Mouse (Mus musculus) gastrocnemius, adult 8-10 months (tissue): ENCODE measurements at regions not wholly inside any gene's neighbourhood (a gene's known extent, or its start where the extent isn't known, plus 50 kb on each side); places are given as distances from the start of the nearest gene placed in this dataset.

Experiments used
- DNase-seq, 2 experiments: peaks; one replicate each; pipeline ENCODE4 v3.0.0; 2022; ENCODE audit warnings: low spot score in 2 of 2

DNA sequence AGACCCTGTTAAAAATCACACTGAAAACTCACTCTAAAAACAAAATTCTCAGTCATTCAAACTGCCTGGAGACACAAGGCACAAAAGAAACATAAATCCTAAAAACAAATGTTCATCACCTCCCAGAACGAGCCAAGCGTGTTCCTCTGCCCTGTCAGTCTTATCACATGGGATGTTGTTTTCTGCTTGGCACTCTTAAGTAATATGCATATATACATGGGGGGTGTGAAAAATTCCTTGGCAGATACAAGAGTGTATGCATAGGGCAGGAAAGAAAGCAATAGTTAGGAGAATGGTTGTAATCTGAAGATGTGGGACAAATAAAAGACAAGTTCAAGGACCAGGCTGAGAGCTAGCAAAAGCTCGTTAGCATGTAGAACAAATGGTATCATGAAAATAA lies 179.4 kb downstream of the Qdpr start:
- DNase-seq, result no peak

GRCm38 (mm10) chr5:45269391-45269790 lies 180.6 kb downstream of the Qdpr start:
- no peak for DNase-seq

GRCm38 (mm10) chr5:45266914-45267313 lies 183.1 kb downstream of the Qdpr start:
- no peak for DNase-seq

GRCm38 (mm10) chr5:45258486-45258885 lies 191.6 kb downstream of the Qdpr start:
- no peak for DNase-seq

- no peak for DNase-seq
These were observed 193.6 kb downstream of the Qdpr start for GRCm38 (mm10) chr5:45256256-45256999.

- no peak for DNase-seq
These were observed 218.2 kb downstream of the Qdpr start for GRCm38 (mm10) chr5:45231856-45232255.

- no peak for DNase-seq
These were observed 219.9 kb downstream of the Qdpr start for GRCm38 (mm10) chr5:45230097-45230496.

- no peak for DNase-seq
These were observed 220.6 kb downstream of the Qdpr start for GRCm38 (mm10) chr5:45229477-45229876.

GRCm38 (mm10) chr5:45228226-45228927 lies 221.7 kb downstream of the Qdpr start:
- no peak for DNase-seq

- DNase-seq, result peak in 1 of 2 experiments; percentile 3
These were observed 229.6 kb downstream of the Qdpr start for GRCm38 (mm10) chr5:45220272-45220916.

GRCm38 (mm10) chr5:45219558-45219957 lies 230.5 kb downstream of the Qdpr start:
- no peak for DNase-seq

DNA sequence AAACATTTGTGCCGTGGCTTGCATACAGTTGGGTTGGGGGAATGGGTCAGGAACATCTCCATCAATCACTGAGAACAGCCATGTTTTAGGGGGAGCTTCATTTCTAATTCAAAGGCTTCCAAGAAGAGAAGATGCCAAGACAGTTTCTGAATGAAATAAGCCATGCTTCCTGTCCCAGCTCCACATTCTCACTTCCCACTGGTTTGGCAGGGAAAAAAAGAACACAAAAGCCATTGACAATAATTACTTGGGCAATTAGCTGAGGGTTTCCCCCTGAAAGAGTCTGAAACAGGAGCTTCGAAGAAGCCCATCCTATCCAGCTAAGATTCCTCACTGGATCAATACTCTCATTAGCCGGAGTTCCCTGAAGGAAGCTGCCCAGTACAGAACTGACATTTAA lies 230.9 kb downstream of the Qdpr start:
- no peak for DNase-seq

DNA sequence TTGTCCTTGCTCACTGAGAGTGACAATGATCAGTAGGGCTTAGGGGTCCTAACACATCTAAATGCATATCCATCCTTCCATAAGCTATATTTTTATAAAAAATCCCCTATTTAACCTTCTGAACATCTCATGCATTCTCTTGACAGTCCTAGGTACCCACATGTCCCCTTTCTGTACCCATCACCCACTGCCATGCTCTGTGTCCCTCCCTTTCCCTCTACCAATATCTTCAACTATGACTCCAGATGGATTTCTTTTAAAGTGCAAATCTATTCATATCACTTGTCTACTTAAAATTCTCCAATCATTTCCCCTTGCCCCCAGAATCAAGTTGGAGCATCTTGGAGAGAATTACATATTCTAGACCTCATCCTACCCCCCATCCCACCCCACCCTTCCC lies 235.6 kb downstream of the Qdpr start:
- no peak for DNase-seq

DNA sequence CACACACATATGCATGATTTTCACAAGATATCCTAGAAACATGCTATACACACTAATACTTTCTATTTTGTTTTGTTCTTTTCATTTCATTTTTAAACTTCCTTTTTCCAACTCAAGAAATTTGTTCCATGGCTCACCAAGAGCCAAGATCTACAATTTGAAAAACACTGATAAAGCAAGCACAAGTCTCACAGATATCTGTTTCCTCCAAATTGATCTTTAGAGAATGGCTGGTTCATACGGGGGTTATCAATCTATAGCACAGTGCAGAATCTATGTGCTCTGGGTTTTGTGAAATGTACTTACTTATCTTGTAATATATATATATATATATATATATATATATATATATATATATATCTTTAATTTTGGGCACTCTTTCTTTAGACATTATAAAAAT lies 251.6 kb downstream of the Qdpr start:
- no peak for DNase-seq

GRCm38 (mm10) chr5:45196159-45196558 lies 253.9 kb downstream of the Qdpr start:
- no peak for DNase-seq

DNA sequence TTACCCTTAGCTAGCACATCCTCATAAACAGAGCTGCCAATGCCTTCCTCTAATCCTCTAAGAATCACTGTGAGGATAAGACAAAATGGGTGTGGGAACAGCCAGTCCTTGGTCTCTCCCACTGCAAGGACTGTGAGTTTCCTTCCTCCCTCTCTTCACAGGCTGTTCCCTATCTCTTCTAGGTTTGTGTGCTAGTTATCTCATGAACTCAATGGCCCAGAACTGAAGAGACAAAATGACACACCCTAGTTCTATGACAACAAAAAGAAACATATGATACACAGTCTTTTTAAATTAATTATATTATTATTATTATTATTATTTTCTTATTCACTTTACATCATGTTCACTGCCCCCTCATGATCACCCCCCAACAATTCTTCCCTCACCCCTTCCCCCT lies 257.7 kb downstream of the Qdpr start:
- DNase-seq, result no peak

GRCm38 (mm10) chr5:45173035-45173755 lies 276.8 kb downstream of the Qdpr start:
- peak in 1 of 2 experiments; percentile 6 for DNase-seq

- DNase-seq, result no peak
These were observed 290.8 kb downstream of the Qdpr start for GRCm38 (mm10) chr5:45159194-45159593.

- no peak for DNase-seq
These were observed 295.1 kb downstream of the Qdpr start for GRCm38 (mm10) chr5:45154936-45155335.

- no peak for DNase-seq
These were observed 305.9 kb downstream of the Qdpr start for GRCm38 (mm10) chr5:45144186-45144585.

DNA sequence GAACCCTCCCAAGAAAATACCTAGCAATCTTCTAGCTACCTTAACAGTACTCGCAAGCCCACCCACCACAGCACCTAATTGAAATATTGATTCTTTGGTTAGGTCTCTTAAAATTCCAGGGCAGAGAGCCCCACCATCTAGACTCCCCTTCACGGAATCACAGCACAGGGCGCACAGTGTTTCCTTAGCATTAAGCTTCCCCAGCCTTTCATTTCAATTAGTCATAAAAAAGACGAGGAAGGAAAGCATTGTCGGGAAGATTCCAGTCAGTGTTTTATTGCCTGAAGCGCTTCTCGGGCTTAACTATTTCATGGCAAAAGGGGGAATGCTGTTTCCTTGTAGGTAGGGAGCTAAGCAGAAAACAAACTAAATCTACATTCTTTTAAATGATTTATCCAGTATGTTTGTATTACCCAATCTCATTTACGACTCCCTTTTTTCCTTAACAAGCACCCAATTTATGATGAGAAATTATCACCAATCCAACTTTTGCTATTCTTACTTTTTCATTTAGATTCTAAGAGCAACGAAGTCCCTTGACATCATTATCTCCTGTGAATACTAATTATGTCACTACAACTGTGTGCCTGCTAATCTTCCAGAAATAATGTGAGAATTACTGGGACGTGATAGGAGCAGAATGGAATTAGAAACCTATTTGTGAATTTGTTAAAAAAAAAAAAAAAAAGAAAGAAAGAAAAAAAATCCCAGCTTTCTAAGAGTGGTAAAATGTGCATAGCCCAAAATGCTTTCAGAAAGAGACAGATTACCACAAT lies 312.6 kb downstream of the Qdpr start:
- DNase-seq, result no peak
